ENCODE assay signal across 27 mouse cellular contexts in genomic region chr9:45586475-45586874, GRCm38 (mm10).
DNase-seq lines count a peak whose midpoint lies in the region; ATAC-seq and TF ChIP-seq lines count a peak whose summit lies in the region.
"Had no signal": no experiment of that assay in that cellular context is flagged by ENCODE, and none has a peak within 500 bp of the region (broad histone marks: within the 10 kb centered on the region; RNA-seq: fewer than 3 reads in every experiment).

No protein-coding gene starts in this region.

- H3K4me2 ChIP-seq in hindbrain, postnatal 0 days (ENCODE audit: low read depth, low read length): no peak overlapping the region
- no peak overlapping the region for H3K4me2 ChIP-seq in liver, postnatal 0 days (ENCODE audit: low read depth, low read length)
- no peak overlapping the region for H3K4me2 ChIP-seq in liver, embryonic 12.5 days
- H3K4me2 ChIP-seq in embryonic facial prominence, embryonic 14.5 days (ENCODE audit: low read depth, low read length): no peak overlapping the region
- H3K4me2 ChIP-seq in hindbrain, embryonic 15.5 days: no peak overlapping the region
- H3K4me2 ChIP-seq: embryonic facial prominence, embryonic 13.5 days; heart, embryonic 12.5 days; limb, embryonic 15.5 days; lung, embryonic 14.5 days; midbrain, embryonic 15.5 days; neural tube, embryonic 12.5 days had no signal

- H3K9me3 ChIP-seq in hindbrain, embryonic 10.5 days: no peaks in the 10 kb centered on the region
- H3K9me3 ChIP-seq in hindbrain, postnatal 0 days (ENCODE audit: low read length): no peaks in the 10 kb centered on the region
- H3K9me3 ChIP-seq in liver, postnatal 0 days (ENCODE audit: low read length): no peaks in the 10 kb centered on the region
- no peaks in the 10 kb centered on the region for H3K9me3 ChIP-seq in liver, embryonic 12.5 days (replicated peaks)
- no peaks in the 10 kb centered on the region for H3K9me3 ChIP-seq in embryonic facial prominence, embryonic 14.5 days (ENCODE audit: control insufficient read depth, low read length)
- H3K9me3 ChIP-seq in hindbrain, embryonic 15.5 days: no peaks in the 10 kb centered on the region
- H3K9me3 ChIP-seq: embryonic facial prominence, embryonic 13.5 days; heart, embryonic 12.5 days; limb, embryonic 15.5 days; midbrain, embryonic 15.5 days; neural tube, embryonic 12.5 days had no signal

- no peak for TF ChIP-seq EP300 in liver, postnatal 0 days (IDR thresholded peaks at IDR 0.05; ENCODE audit: low read depth)

- H3K36me3 ChIP-seq in hindbrain, embryonic 10.5 days: no peaks in the 10 kb centered on the region
- H3K36me3 ChIP-seq in hindbrain, postnatal 0 days (ENCODE audit: insufficient read depth, low read length): no peaks in the 10 kb centered on the region
- H3K36me3 ChIP-seq in liver, postnatal 0 days (replicated peaks; ENCODE audit: insufficient read depth, low read length): no peaks in the 10 kb centered on the region
- H3K36me3 ChIP-seq in liver, embryonic 12.5 days: no peaks in the 10 kb centered on the region
- H3K36me3 ChIP-seq in embryonic facial prominence, embryonic 14.5 days (ENCODE audit: control insufficient read depth, insufficient read depth, low read length): no peaks in the 10 kb centered on the region
- no peaks in the 10 kb centered on the region for H3K36me3 ChIP-seq in hindbrain, embryonic 15.5 days
- H3K36me3 ChIP-seq: embryonic facial prominence, embryonic 13.5 days; heart, embryonic 12.5 days; limb, embryonic 15.5 days; midbrain, embryonic 15.5 days; neural tube, embryonic 12.5 days had no signal

- ATAC-seq in hindbrain, postnatal 0 days: no peak
- ATAC-seq in liver, postnatal 0 days: no peak
- ATAC-seq in liver, embryonic 12.5 days: no peak
- peak; percentile 41; the same call in 1 of the 2 replicates for ATAC-seq in embryonic facial prominence, embryonic 14.5 days (ENCODE audit: low read depth)
- ATAC-seq in hindbrain, embryonic 15.5 days (ENCODE audit: low FRiP score, low read depth): 0 out of 2 replicates have a peak, but pooled peaks have one; percentile 36
- ATAC-seq: activated CD4-positive, CD25-positive, alpha-beta regulatory T cell, adult 4 months; forebrain, embryonic 16.5 days; intestine, embryonic 16.5 days; midbrain, embryonic 15.5 days had no signal

- peaks cover 22% of the 10 kb centered on the region for H3K4me1 ChIP-seq in hindbrain, embryonic 10.5 days (replicated peaks)
- H3K4me1 ChIP-seq in hindbrain, postnatal 0 days (ENCODE audit: insufficient read depth, low read length): peaks cover 7% of the 10 kb centered on the region; the same call in 1 of the 2 replicates
- H3K4me1 ChIP-seq in liver, postnatal 0 days (ENCODE audit: insufficient read depth): no peaks in the 10 kb centered on the region
- H3K4me1 ChIP-seq in liver, embryonic 12.5 days: no peaks in the 10 kb centered on the region
- no peaks in the 10 kb centered on the region for H3K4me1 ChIP-seq in embryonic facial prominence, embryonic 14.5 days (ENCODE audit: control insufficient read depth, insufficient read depth, low read length)
- peaks cover 8% of the 10 kb centered on the region for H3K4me1 ChIP-seq in hindbrain, embryonic 15.5 days (replicated peaks)
- H3K4me1 ChIP-seq: embryonic facial prominence, embryonic 13.5 days; heart, embryonic 12.5 days; limb, embryonic 15.5 days; neural tube, embryonic 12.5 days had no signal

- no peak overlapping the region for H3K9ac ChIP-seq in hindbrain, postnatal 0 days (replicated peaks; ENCODE audit: low read length)
- no peak overlapping the region for H3K9ac ChIP-seq in liver, postnatal 0 days (replicated peaks)
- H3K9ac ChIP-seq in liver, embryonic 12.5 days: no peak overlapping the region
- H3K9ac ChIP-seq in embryonic facial prominence, embryonic 14.5 days (ENCODE audit: low read depth, low read length): no peak overlapping the region
- no peak overlapping the region for H3K9ac ChIP-seq in hindbrain, embryonic 15.5 days
- H3K9ac ChIP-seq: embryonic facial prominence, embryonic 13.5 days; heart, embryonic 12.5 days; limb, embryonic 15.5 days; liver, embryonic 14.5 days; lung, embryonic 14.5 days; midbrain, embryonic 15.5 days; neural tube, embryonic 12.5 days had no signal

- WGBS in hindbrain, embryonic 10.5 days: 64% methylated on average over 9 of the region's 9 CpGs
- 47% methylated on average over 9 of the region's 9 CpGs for WGBS in hindbrain, postnatal 0 days
- WGBS in liver, postnatal 0 days (ENCODE audit: insufficient replicate concordance): 52% methylated on average over 9 of the region's 9 CpGs
- WGBS in liver, embryonic 12.5 days (ENCODE audit: insufficient replicate concordance): 56% methylated on average over 9 of the region's 9 CpGs
- 63% methylated on average over 9 of the region's 9 CpGs for WGBS in embryonic facial prominence, embryonic 14.5 days
- 58% methylated on average over 9 of the region's 9 CpGs for WGBS in hindbrain, embryonic 15.5 days

- no peak overlapping the region for H3K4me3 ChIP-seq in hindbrain, embryonic 10.5 days
- no peak overlapping the region for H3K4me3 ChIP-seq in hindbrain, postnatal 0 days (ENCODE audit: low read length)
- H3K4me3 ChIP-seq in liver, postnatal 0 days (ENCODE audit: low read depth, low read length): no peak overlapping the region
- no peak overlapping the region for H3K4me3 ChIP-seq in liver, embryonic 12.5 days
- no peak overlapping the region for H3K4me3 ChIP-seq in embryonic facial prominence, embryonic 14.5 days (ENCODE audit: low read depth, low read length)
- no peak overlapping the region for H3K4me3 ChIP-seq in hindbrain, embryonic 15.5 days
- H3K4me3 ChIP-seq: embryonic facial prominence, embryonic 13.5 days; erythroblast, embryonic 14.5 days; heart, adult 2 months; heart, embryonic 12.5 days; limb, embryonic 15.5 days; midbrain, embryonic 15.5 days; neural tube, embryonic 12.5 days had no signal

- DNase-seq in hindbrain, embryonic 10.5 days (ENCODE audit: low spot score): peak; percentile 10
- no peak for DNase-seq in hindbrain, postnatal 0 days (ENCODE audit: low spot score)
- peak; percentile 21 for DNase-seq in liver, postnatal 0 days
- DNase-seq in embryonic facial prominence, embryonic 14.5 days (ENCODE audit: low spot score): no peak
- DNase-seq in neural tube, embryonic 10.5 days (ENCODE audit: extremely low spot score, low spot score): no peak
- DNase-seq: adrenal gland, adult 8-10 months; cerebellum, adult 11 months; cerebellum, adult 9-10 months; cerebellum, postnatal 36 days; heart, adult 2 months; kidney, adult 9 months; kidney, postnatal 10 days; lung, embryonic 14.5 days; lung, postnatal 14 days; thymus, postnatal 4 days had no signal

- peak overlapping the region; percentile 23; the same call in 1 of the 2 replicates for H3K27ac ChIP-seq in hindbrain, embryonic 10.5 days
- no peak overlapping the region for H3K27ac ChIP-seq in hindbrain, postnatal 0 days
- no peak overlapping the region for H3K27ac ChIP-seq in liver, postnatal 0 days (ENCODE audit: low read depth)
- H3K27ac ChIP-seq in liver, embryonic 12.5 days: no peak overlapping the region
- H3K27ac ChIP-seq in embryonic facial prominence, embryonic 14.5 days (replicated peaks; ENCODE audit: low read depth, low read length): no peak overlapping the region
- H3K27ac ChIP-seq in hindbrain, embryonic 15.5 days (replicated peaks): no peak overlapping the region
- H3K27ac ChIP-seq: embryonic facial prominence, embryonic 13.5 days; heart, adult 2 months; limb, embryonic 15.5 days; liver, embryonic 14.5 days; midbrain, embryonic 15.5 days; neural tube, embryonic 12.5 days had no signal

- no peak for TF ChIP-seq CTCF in hindbrain, postnatal 0 days (IDR thresholded peaks at IDR 0.05; ENCODE audit: low read depth)
- TF ChIP-seq CTCF in liver, postnatal 0 days (IDR thresholded peaks at IDR 0.05; ENCODE audit: low read depth): no peak

- H3K27me3 ChIP-seq in hindbrain, embryonic 10.5 days (ENCODE audit: insufficient read depth, poor library complexity, severe bottlenecking): peaks cover 4% of the 10 kb centered on the region; the same call in 1 of the 2 replicates
- no peaks in the 10 kb centered on the region for H3K27me3 ChIP-seq in hindbrain, postnatal 0 days (ENCODE audit: insufficient read depth, low read length)
- no peaks in the 10 kb centered on the region for H3K27me3 ChIP-seq in liver, postnatal 0 days (ENCODE audit: insufficient read depth, low read length)
- H3K27me3 ChIP-seq in liver, embryonic 12.5 days (replicated peaks): peaks cover 4% of the 10 kb centered on the region; the same call in 1 of the 2 replicates
- H3K27me3 ChIP-seq in embryonic facial prominence, embryonic 14.5 days (replicated peaks; ENCODE audit: control insufficient read depth, insufficient read depth, low read length): no peaks in the 10 kb centered on the region
- H3K27me3 ChIP-seq in hindbrain, embryonic 15.5 days: no peaks in the 10 kb centered on the region
- H3K27me3 ChIP-seq: embryonic facial prominence, embryonic 13.5 days; limb, embryonic 15.5 days; midbrain, embryonic 15.5 days; neural tube, embryonic 12.5 days had no signal

Comparison
In these comparisons a context has a peak if more than half of its experiments do, and no peak if none do; other contexts are left out.
1. DNase-seq: peak in hindbrain, embryonic 10.5 days (single experiment) and liver, postnatal 0 days (single experiment); none in hindbrain, postnatal 0 days (single experiment), embryonic facial prominence, embryonic 14.5 days (single experiment) and neural tube, embryonic 10.5 days (single experiment).
2. ATAC-seq: peak in embryonic facial prominence, embryonic 14.5 days (single experiment) and hindbrain, embryonic 15.5 days (single experiment); none in hindbrain, postnatal 0 days (single experiment), liver, postnatal 0 days (single experiment) and liver, embryonic 12.5 days (single experiment).